Mouse (Mus musculus) liver, embryonic 14.5 days (tissue): ENCODE results near the gene Chd2.

ENCODE experiments used
- CTCF ChIP-seq: IDR thresholded peaks from 2 replicates; pipeline ENCODE4 v1.5.1; 2016; ENCODE audit warnings: antibody characterized with exemption, low read depth, control low read depth
- EP300 ChIP-seq: IDR thresholded peaks from 2 replicates; pipeline ENCODE4 v1.6.1; 2016; ENCODE audit warnings: antibody characterized with exemption, low read depth

DNA sequence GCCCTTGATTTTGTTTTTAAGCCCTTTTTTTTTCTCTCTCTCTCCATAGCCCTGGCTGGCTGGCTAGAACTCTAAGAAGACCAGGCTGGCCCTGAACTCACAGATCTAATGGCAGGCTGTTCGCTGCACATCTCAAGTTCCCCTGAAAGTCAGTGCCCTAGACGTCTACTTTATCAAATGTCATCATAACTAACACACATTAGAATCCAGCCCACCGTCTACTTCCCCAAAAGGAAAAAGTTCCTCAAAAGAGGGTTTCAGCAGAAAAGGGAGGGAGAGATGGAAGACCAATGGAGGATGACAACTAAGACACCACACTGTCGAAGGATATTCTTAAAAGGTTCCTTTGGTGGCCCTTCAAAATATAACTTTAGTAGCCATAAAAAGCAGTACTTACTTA lies 14.4 kb downstream of the Chd2 start:
- TF ChIP-seq CTCF (no peak), EP300 (no peak)
